Mouse (Mus musculus): ENCODE measurements at regions not wholly inside any gene's neighbourhood (a gene's known extent, or its start where the extent isn't known, plus 50 kb on each side); places are given as distances from the start of the nearest gene placed in this dataset.

DNA sequence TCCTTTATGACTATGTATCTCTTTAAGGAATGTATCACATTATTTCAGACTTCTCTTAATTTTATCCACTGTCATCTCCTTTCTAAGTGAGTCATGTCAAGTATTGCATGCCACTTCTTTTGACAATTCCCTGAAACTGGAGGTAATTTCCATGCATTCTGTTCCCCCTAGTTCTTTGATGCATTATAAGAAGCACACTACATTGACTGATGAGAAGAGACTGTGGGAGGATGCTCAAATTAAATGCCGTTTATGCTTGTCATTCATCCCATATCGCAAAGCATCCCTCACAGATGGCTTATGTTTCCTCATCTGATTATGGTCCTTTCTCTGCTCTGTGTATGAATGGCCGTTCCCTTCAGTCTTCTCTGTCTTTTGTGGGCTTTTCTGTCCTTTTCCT is 57.2 kb upstream of the Hypm start:
- TF ChIP-seq CTCF (conservative IDR thresholded peaks at IDR 0.05; ENCODE audit: low read length) (no peak), NANOG (IDR thresholded peaks at IDR 0.05; ENCODE audit: borderline replicate concordance, low read length) (no peak)

All from E14TG2a.4 (cell line).